Mouse (Mus musculus): ENCODE data around the gene Auts2. TPM values are rescaled to one million over a fixed set of nuclear protein-coding genes. Genes with fewer than 3 reads are reported as not detected.

Auts2 gene
- polyA plus RNA-seq, 1 experiment: 0.01 TPM

- no peaks in the 10 kb centered on the region for H3K36me3 ChIP-seq (ENCODE audit: control insufficient read depth)
- no peaks in the 10 kb centered on the region for H3K4me1 ChIP-seq (ENCODE audit: control insufficient read depth)
- no peak overlapping the region for H3K4me3 ChIP-seq (replicated peaks)
- TF ChIP-seq GATA1 (IDR thresholded peaks at IDR 0.05; ENCODE audit: low read length) (no peak), TAL1 (IDR thresholded peaks at IDR 0.05; ENCODE audit: low read length) (no peak)
- H3K27me3 ChIP-seq (ENCODE audit: control insufficient read depth): no peaks in the 10 kb centered on the region
- H3K9me3 ChIP-seq (ENCODE audit: control insufficient read depth, low read length): no peaks in the 10 kb centered on the region
These were observed 187.2 kb downstream of the Auts2 start for GRCm38 (mm10) chr5:132355935-132356334.

- TF ChIP-seq TAL1 (IDR thresholded peaks at IDR 0.05; ENCODE audit: low read length) (no peak), GATA1 (IDR thresholded peaks at IDR 0.05; ENCODE audit: low read length) (no peak)
- H3K27me3 ChIP-seq (ENCODE audit: control insufficient read depth): no peaks in the 10 kb centered on the region
- H3K4me1 ChIP-seq (ENCODE audit: control insufficient read depth): no peaks in the 10 kb centered on the region
- H3K36me3 ChIP-seq (ENCODE audit: control insufficient read depth): no peaks in the 10 kb centered on the region
- no peak overlapping the region for H3K4me3 ChIP-seq (replicated peaks)
- no peaks in the 10 kb centered on the region for H3K9me3 ChIP-seq (ENCODE audit: control insufficient read depth, low read length)
These were observed 190.7 kb downstream of the Auts2 start for GRCm38 (mm10) chr5:132352437-132352836.

- TF ChIP-seq GATA1 (IDR thresholded peaks at IDR 0.05; ENCODE audit: low read length) (no peak), TAL1 (IDR thresholded peaks at IDR 0.05; ENCODE audit: low read length) (no peak)
- Histone ChIP-seq H3K4me3 (replicated peaks) (no peak overlapping the region), H3K27me3 (ENCODE audit: control insufficient read depth) (no peaks in the 10 kb centered on the region), H3K4me1 (ENCODE audit: control insufficient read depth) (no peaks in the 10 kb centered on the region), H3K36me3 (ENCODE audit: control insufficient read depth) (no peaks in the 10 kb centered on the region), H3K9me3 (ENCODE audit: control insufficient read depth, low read length) (no peaks in the 10 kb centered on the region)
These were observed 192.0 kb downstream of the Auts2 start for GRCm38 (mm10) chr5:132351139-132351538.

- Histone ChIP-seq H3K4me1 (ENCODE audit: control insufficient read depth) (no peaks in the 10 kb centered on the region), H3K36me3 (ENCODE audit: control insufficient read depth) (no peaks in the 10 kb centered on the region)
These were observed 201.8 kb downstream of the Auts2 start for GRCm38 (mm10) chr5:132341315-132341714.

GRCm38 (mm10) chr5:132337677-132338076 lies 205.5 kb downstream of the Auts2 start:
- Histone ChIP-seq H3K36me3 (ENCODE audit: control insufficient read depth) (no peaks in the 10 kb centered on the region), H3K4me3 (replicated peaks) (no peak overlapping the region), H3K4me1 (ENCODE audit: control insufficient read depth) (no peaks in the 10 kb centered on the region)

More at GRCm38 (mm10) chr5:132341315-132341714, 201.8 kb downstream of the Auts2 start:
- Histone ChIP-seq H3K9me3 (ENCODE audit: control insufficient read depth, low read length) (no peaks in the 10 kb centered on the region), H3K27me3 (ENCODE audit: control insufficient read depth) (no peaks in the 10 kb centered on the region), H3K4me3 (replicated peaks) (no peak overlapping the region)
- TF ChIP-seq TAL1 (IDR thresholded peaks at IDR 0.05; ENCODE audit: low read length): no peak
- no peak for TF ChIP-seq GATA1 (IDR thresholded peaks at IDR 0.05; ENCODE audit: low read length)

GRCm38 (mm10) chr5:132335719-132336118 lies 207.4 kb downstream of the Auts2 start:
- Histone ChIP-seq H3K4me1 (ENCODE audit: control insufficient read depth) (no peaks in the 10 kb centered on the region), H3K9me3 (ENCODE audit: control insufficient read depth, low read length) (no peaks in the 10 kb centered on the region), H3K27me3 (ENCODE audit: control insufficient read depth) (no peaks in the 10 kb centered on the region), H3K4me3 (replicated peaks) (no peak overlapping the region), H3K36me3 (ENCODE audit: control insufficient read depth) (no peaks in the 10 kb centered on the region)
- TF ChIP-seq GATA1 (IDR thresholded peaks at IDR 0.05; ENCODE audit: low read length) (no peak), TAL1 (IDR thresholded peaks at IDR 0.05; ENCODE audit: low read length) (no peak)

More at GRCm38 (mm10) chr5:132337677-132338076, 205.5 kb downstream of the Auts2 start:
- Histone ChIP-seq H3K27me3 (ENCODE audit: control insufficient read depth) (no peaks in the 10 kb centered on the region), H3K9me3 (ENCODE audit: control insufficient read depth, low read length) (no peaks in the 10 kb centered on the region)
- no peak for TF ChIP-seq GATA1 (IDR thresholded peaks at IDR 0.05; ENCODE audit: low read length)
- no peak for TF ChIP-seq TAL1 (IDR thresholded peaks at IDR 0.05; ENCODE audit: low read length)

- TF ChIP-seq TAL1 (IDR thresholded peaks at IDR 0.05; ENCODE audit: low read length) (no peak), GATA1 (IDR thresholded peaks at IDR 0.05; ENCODE audit: low read length) (no peak)
- no peaks in the 10 kb centered on the region for H3K36me3 ChIP-seq (ENCODE audit: control insufficient read depth)
- H3K9me3 ChIP-seq (ENCODE audit: control insufficient read depth, low read length): no peaks in the 10 kb centered on the region
- no peaks in the 10 kb centered on the region for H3K27me3 ChIP-seq (ENCODE audit: control insufficient read depth)
- H3K4me3 ChIP-seq (replicated peaks): no peak overlapping the region
- no peaks in the 10 kb centered on the region for H3K4me1 ChIP-seq (ENCODE audit: control insufficient read depth)
These were observed 208.3 kb downstream of the Auts2 start for GRCm38 (mm10) chr5:132334796-132335195.

- H3K4me3 ChIP-seq (replicated peaks): no peak overlapping the region
- H3K4me1 ChIP-seq (ENCODE audit: control insufficient read depth): no peaks in the 10 kb centered on the region
- no peaks in the 10 kb centered on the region for H3K36me3 ChIP-seq (ENCODE audit: control insufficient read depth)
- H3K27me3 ChIP-seq (ENCODE audit: control insufficient read depth): no peaks in the 10 kb centered on the region
- TF ChIP-seq TAL1 (IDR thresholded peaks at IDR 0.05; ENCODE audit: low read length): no peak
- TF ChIP-seq GATA1 (IDR thresholded peaks at IDR 0.05; ENCODE audit: low read length): no peak
- H3K9me3 ChIP-seq (ENCODE audit: control insufficient read depth, low read length): no peaks in the 10 kb centered on the region
These were observed 209.4 kb downstream of the Auts2 start for GRCm38 (mm10) chr5:132333744-132334143.

GRCm38 (mm10) chr5:132332521-132332920 lies 210.6 kb downstream of the Auts2 start:
- Histone ChIP-seq H3K9me3 (ENCODE audit: control insufficient read depth, low read length) (no peaks in the 10 kb centered on the region), H3K36me3 (ENCODE audit: control insufficient read depth) (no peaks in the 10 kb centered on the region), H3K4me3 (replicated peaks) (no peak overlapping the region), H3K27me3 (ENCODE audit: control insufficient read depth) (no peaks in the 10 kb centered on the region), H3K4me1 (ENCODE audit: control insufficient read depth) (no peaks in the 10 kb centered on the region)
- TF ChIP-seq TAL1 (IDR thresholded peaks at IDR 0.05; ENCODE audit: low read length) (no peak), GATA1 (IDR thresholded peaks at IDR 0.05; ENCODE audit: low read length) (no peak)
